Mouse (Mus musculus) myocyte (in vitro differentiated cells): Measurements from ENCODE around the gene Ralgapa2. TPM values are rescaled to one million over a fixed set of nuclear protein-coding genes. Genes with fewer than 3 reads are reported as not detected.

Source experiments
- H3K27me3 ChIP-seq: one replicate; pipeline ENCODE4 v1.6.1; 2011; ENCODE audit not compliant: control insufficient read depth, insufficient read depth, insufficient read length
- H3K36me3 ChIP-seq: one replicate; pipeline ENCODE4 v1.6.1; 2011; ENCODE audit not compliant: control insufficient read depth, insufficient read depth
- H3K4me2 ChIP-seq: one replicate; pipeline ENCODE4 v1.6.1; 2011; ENCODE audit warnings: low read depth, control low read depth
- H3K4me3 ChIP-seq: one replicate; pipeline ENCODE4 v1.5.1; 2011; ENCODE audit warnings: mild to moderate bottlenecking, control low read depth, moderate library complexity
- H3K79me2 ChIP-seq: one replicate; pipeline ENCODE4 v1.6.1; 2011; ENCODE audit not compliant: control insufficient read depth, insufficient read depth
- H3ac ChIP-seq: one replicate; pipeline ENCODE4 v1.6.1; 2011; ENCODE audit not compliant: control insufficient read depth, insufficient read length
- CEBPB ChIP-seq: IDR thresholded peaks from 2 replicates; pipeline ENCODE4 v1.6.1; 2011; ENCODE audit warnings: mild to moderate bottlenecking, moderate library complexity; ENCODE audit not compliant: poor library complexity, insufficient read depth, severe bottlenecking
- E2F4 ChIP-seq: IDR thresholded peaks from one replicate; pipeline ENCODE4 v1.6.1; 2011; ENCODE audit warnings: mild to moderate bottlenecking, control low read depth, moderate library complexity; ENCODE audit not compliant: insufficient read depth
- MAX ChIP-seq: IDR thresholded peaks from one replicate; pipeline ENCODE4 v1.6.1; 2011; ENCODE audit warnings: low read depth, mild to moderate bottlenecking, control low read depth
- MYOD1 ChIP-seq, 3 experiments: IDR thresholded peaks; one replicate each; pipeline ENCODE4 v1.6.1; 2011; ENCODE audit warnings: control low read depth in 2 of 3, low read depth in 2 of 3, mild to moderate bottlenecking in 2 of 3, moderate library complexity in 1 of 3; ENCODE audit not compliant: insufficient read length in 2 of 3, control insufficient read depth in 1 of 3
- MYOG ChIP-seq, 3 experiments: IDR thresholded peaks; one replicate each; pipeline ENCODE4 v1.6.1; 2011; ENCODE audit warnings: control low read depth in 2 of 3, low read depth in 2 of 3, mild to moderate bottlenecking in 2 of 3; ENCODE audit not compliant: insufficient read length in 2 of 3, control insufficient read depth in 1 of 3, insufficient read depth in 1 of 3
- POLR2A ChIP-seq: IDR thresholded peaks from one replicate; pipeline ENCODE4 v1.6.1; 2011; ENCODE audit warnings: low read depth, mild to moderate bottlenecking, control low read depth, moderate library complexity; ENCODE audit not compliant: insufficient read length
- POLR2AphosphoS2 ChIP-seq: IDR thresholded peaks from one replicate; pipeline ENCODE4 v1.6.1; 2011; ENCODE audit warnings: low read depth, control low read depth; ENCODE audit not compliant: insufficient read length
- REST ChIP-seq: IDR thresholded peaks from one replicate; pipeline ENCODE4 v1.6.1; 2011; ENCODE audit warnings: mild to moderate bottlenecking, control low read depth, moderate library complexity; ENCODE audit not compliant: insufficient read depth, insufficient read length
- SRF ChIP-seq: IDR thresholded peaks from one replicate; pipeline ENCODE4 v1.6.1; 2011; ENCODE audit warnings: low read depth; ENCODE audit not compliant: control insufficient read depth, insufficient read length
- TCF12 ChIP-seq: IDR thresholded peaks from one replicate; pipeline ENCODE4 v1.6.1; 2011; ENCODE audit warnings: mild to moderate bottlenecking, control low read depth; ENCODE audit not compliant: poor library complexity, insufficient read depth, severe bottlenecking
- TCF3 ChIP-seq: IDR thresholded peaks from one replicate; pipeline ENCODE4 v1.6.1; 2011; ENCODE audit warnings: low read depth, control low read depth; ENCODE audit not compliant: insufficient read length
- USF1 ChIP-seq: IDR thresholded peaks from one replicate; pipeline ENCODE4 v1.6.1; 2011; ENCODE audit warnings: low read depth, mild to moderate bottlenecking, control low read depth, moderate library complexity
- polyA plus RNA-seq: library from polyadenylated mRNA; unstranded; fragments of >200 nt; fragmentation: generic; extraction: Trizol; gene quantifications from one replicate; pipeline ENCODE4 v1.2.1, GENCODE M21; 2012; ENCODE audit warnings: missing spikeins

Ralgapa2 gene
- polyA plus RNA-seq, 1 experiment: 1.8 TPM

GRCm38 (mm10) chr2:146532493-146532892, 20.3 kb upstream of the Ralgapa2 start:
- no peaks in the 10 kb centered on the region for H3K79me2 ChIP-seq
- no peaks in the 10 kb centered on the region for H3K36me3 ChIP-seq
- H3K4me3 ChIP-seq: no peak overlapping the region
- H3K4me2 ChIP-seq: no peak overlapping the region
- no peak overlapping the region for H3ac ChIP-seq
- no peaks in the 10 kb centered on the region for H3K27me3 ChIP-seq
- no peak for TF ChIP-seq MYOG (IDR thresholded peaks at IDR 0.05; ENCODE audit: control insufficient read depth in 1 of 3, insufficient read depth in 1 of 3, insufficient read length in 2 of 3, low read depth in 2 of 3)
- no peak for TF ChIP-seq TCF3
- TF ChIP-seq TCF12: no peak
- TF ChIP-seq MAX: no peak
- TF ChIP-seq REST: no peak

GRCm38 (mm10) chr2:146525483-146525882, 13.3 kb upstream of the Ralgapa2 start:
- no peak overlapping the region for H3ac ChIP-seq
- H3K79me2 ChIP-seq: no peaks in the 10 kb centered on the region
- H3K4me2 ChIP-seq: no peak overlapping the region
- no peak overlapping the region for H3K4me3 ChIP-seq
- TF ChIP-seq MYOG (IDR thresholded peaks at IDR 0.05; ENCODE audit: control insufficient read depth in 1 of 3, insufficient read depth in 1 of 3, insufficient read length in 2 of 3, low read depth in 2 of 3): no peak
- no peak for TF ChIP-seq MAX
- TF ChIP-seq TCF3: no peak
- TF ChIP-seq E2F4: no peak
- no peak for TF ChIP-seq TCF12
- no peak for TF ChIP-seq CEBPB
- no peak for TF ChIP-seq POLR2A
- no peak for TF ChIP-seq REST
- no peak for TF ChIP-seq USF1
- no peak for TF ChIP-seq SRF
- no peak for TF ChIP-seq POLR2AphosphoS2
- TF ChIP-seq MYOD1 (IDR thresholded peaks at IDR 0.05; ENCODE audit: control insufficient read depth in 1 of 3, insufficient read length in 2 of 3, low read depth in 2 of 3): no peak
- no peaks in the 10 kb centered on the region for H3K27me3 ChIP-seq
- no peaks in the 10 kb centered on the region for H3K36me3 ChIP-seq

- TF ChIP-seq TCF12 (no peak), SRF (no peak), REST (no peak), MAX (no peak), POLR2AphosphoS2 (no peak)
- Histone ChIP-seq H3K4me3 (no peak overlapping the region), H3K27me3 (no peaks in the 10 kb centered on the region), H3K4me2 (no peak overlapping the region), H3K36me3 (no peaks in the 10 kb centered on the region), H3ac (no peak overlapping the region), H3K79me2 (no peaks in the 10 kb centered on the region)
Observed at GRCm38 (mm10) chr2:146524685-146525415, 12.7 kb upstream of the Ralgapa2 start.

- Histone ChIP-seq H3K4me2 (no peak overlapping the region), H3K36me3 (no peaks in the 10 kb centered on the region), H3K27me3 (no peaks in the 10 kb centered on the region), H3K4me3 (no peak overlapping the region), H3ac (no peak overlapping the region), H3K79me2 (no peaks in the 10 kb centered on the region)
- TF ChIP-seq USF1 (no peak), MYOG (IDR thresholded peaks at IDR 0.05; ENCODE audit: control insufficient read depth in 1 of 3, insufficient read depth in 1 of 3, insufficient read length in 2 of 3, low read depth in 2 of 3) (no peak), MYOD1 (IDR thresholded peaks at IDR 0.05; ENCODE audit: control insufficient read depth in 1 of 3, insufficient read length in 2 of 3, low read depth in 2 of 3) (no peak), POLR2A (no peak), POLR2AphosphoS2 (no peak), MAX (no peak), TCF12 (no peak), SRF (no peak), TCF3 (no peak), REST (no peak), CEBPB (no peak)
Observed at GRCm38 (mm10) chr2:146516894-146517293, 4.8 kb upstream of the Ralgapa2 start.

- no peaks in the 10 kb centered on the region for H3K79me2 ChIP-seq
- no peaks in the 10 kb centered on the region for H3K27me3 ChIP-seq
- no peak overlapping the region for H3K4me3 ChIP-seq
- H3ac ChIP-seq: no peak overlapping the region
- TF ChIP-seq TCF3 (no peak), POLR2AphosphoS2 (no peak)
- no peaks in the 10 kb centered on the region for H3K36me3 ChIP-seq
- no peak overlapping the region for H3K4me2 ChIP-seq
Observed at GRCm38 (mm10) chr2:146515081-146515480, 2.9 kb upstream of the Ralgapa2 start.

GRCm38 (mm10) chr2:146512581-146512920, 407 bp upstream of the Ralgapa2 start:
- H3K4me3 ChIP-seq: peak overlapping the region; percentile 33
- H3K4me2 ChIP-seq: peak overlapping the region; percentile 94
- TF ChIP-seq TCF12: no peak
- no peak for TF ChIP-seq SRF
- no peak for TF ChIP-seq MAX
- H3K36me3 ChIP-seq: no peaks in the 10 kb centered on the region
- no peak overlapping the region for H3ac ChIP-seq
- H3K27me3 ChIP-seq: no peaks in the 10 kb centered on the region
- H3K79me2 ChIP-seq: peaks cover 3% of the 10 kb centered on the region
